Mouse (Mus musculus) lung, adult 2 months (tissue): ENCODE measurements around the gene Cdh22.

Experiments
- CTCF ChIP-seq: fragments of 200-500 bp; IDR thresholded peaks from 2 replicates; pipeline ENCODE4 v1.5.1; 2011; ENCODE audit warnings: mild to moderate bottlenecking, low read length, control low read depth; ENCODE audit not compliant: insufficient read depth
- POLR2A ChIP-seq: fragments of 200-500 bp; IDR thresholded peaks from 2 replicates; pipeline ENCODE4 v1.6.1; 2011; ENCODE audit warnings: low read depth, mild to moderate bottlenecking, control low read depth, low read length, borderline replicate concordance; ENCODE audit errors: extremely low read depth

- no peak for TF ChIP-seq POLR2A
- no peak for TF ChIP-seq CTCF
These were observed 10.8 kb downstream of the Cdh22 start for GRCm38 (mm10) chr2:165223837-165224236.
